Mouse (Mus musculus) lung, postnatal 4 days (tissue): ENCODE results near the gene Gm26727.
"Not testable (repeated sequence)": the region's sequence is repeated elsewhere in the genome, so short reads cannot be mapped to it uniquely, and the experiment has no call there.

ENCODE experiments used
- DNase-seq, 2 experiments: peaks; one replicate each; pipeline ENCODE4 v3.0.0; 2021

Gene Gm26727

GRCm38 (mm10) chr2:67433081-67433480 is at the start of gene Gm26727:
Gene Gm26727, minus strand, starts transcription at chr2:67433181.
- no peak for DNase-seq

DNA sequence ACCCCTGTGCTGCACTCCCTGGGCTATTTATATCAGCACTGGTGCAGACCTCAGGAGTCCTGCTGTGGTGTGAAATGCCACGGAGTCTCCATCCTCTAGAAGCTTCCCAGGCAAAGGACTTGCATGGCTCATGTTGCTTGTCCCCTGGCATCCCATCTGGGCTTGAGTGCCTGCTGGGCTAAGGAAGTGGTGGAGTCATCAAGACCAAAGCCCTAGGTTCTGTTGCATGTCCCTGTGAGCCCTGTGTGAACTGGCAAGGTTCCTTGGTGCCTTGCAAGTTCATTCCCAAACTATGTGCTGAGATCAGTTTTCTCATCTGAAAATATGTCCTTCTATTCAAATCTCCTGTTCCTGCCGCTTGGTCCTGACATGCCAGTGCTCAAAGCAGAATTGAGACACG is 48.1 kb upstream of the Gm26727 start:
- no peak for DNase-seq

- DNase-seq = peak in 1 of 2 experiments; percentile 28
Observed at GRCm38 (mm10) chr2:67477753-67478152, 44.8 kb upstream of the Gm26727 start.

- DNase-seq = not testable (repeated sequence)
Observed at GRCm38 (mm10) chr2:67470030-67470429, 37.0 kb upstream of the Gm26727 start.

GRCm38 (mm10) chr2:67467036-67467435 is 34.1 kb upstream of the Gm26727 start:
- no peak for DNase-seq

DNA sequence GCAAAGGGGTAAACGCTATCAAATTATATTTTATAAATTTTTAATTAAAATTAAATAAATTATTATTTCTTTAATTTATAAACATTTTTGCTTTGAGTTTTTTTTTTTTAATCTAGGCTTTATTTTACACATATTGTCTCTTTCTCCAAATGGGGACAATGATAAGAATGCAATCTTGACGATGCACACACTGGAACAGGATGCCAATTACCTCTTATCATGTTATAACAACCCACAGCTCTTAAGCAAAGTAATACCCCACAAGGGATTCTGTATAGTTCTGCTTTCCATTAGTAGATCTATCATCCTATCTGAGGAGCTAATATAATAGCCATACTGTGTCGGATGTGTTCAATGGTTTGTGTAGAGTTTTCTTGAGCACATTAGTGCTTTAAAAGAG is 27.9 kb upstream of the Gm26727 start:
- no peak for DNase-seq

GRCm38 (mm10) chr2:67447206-67447605 is 14.2 kb upstream of the Gm26727 start:
- no peak for DNase-seq

DNA sequence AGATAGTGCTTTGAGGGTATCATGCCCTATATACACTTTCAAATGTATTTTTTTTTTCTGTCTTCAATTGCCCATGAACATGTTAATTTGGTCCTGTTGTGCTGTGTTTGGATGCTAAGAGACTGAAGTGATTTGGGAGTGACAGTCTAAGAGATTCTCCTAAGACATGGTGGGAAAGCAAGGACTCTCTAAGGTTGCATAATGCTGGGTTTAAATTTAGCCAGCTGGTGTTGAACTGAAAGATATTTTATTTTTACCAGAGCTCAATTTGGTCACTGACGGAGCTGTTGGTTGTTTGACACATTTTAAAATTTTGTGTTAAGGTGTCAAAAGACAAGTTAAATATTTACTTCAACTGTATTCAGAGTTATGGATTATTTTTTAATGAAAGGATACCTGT is 13.8 kb upstream of the Gm26727 start:
- DNase-seq = no peak

GRCm38 (mm10) chr2:67445780-67446179 is 12.8 kb upstream of the Gm26727 start, which contains the start of gene Xirp2:
Gene Xirp2, plus strand, starts transcription at chr2:67446002.
- no peak for DNase-seq

GRCm38 (mm10) chr2:67438309-67438708 is 5.3 kb upstream of the Gm26727 start:
- no peak for DNase-seq

GRCm38 (mm10) chr2:67422799-67423198 is 10.2 kb downstream of the Gm26727 start:
- DNase-seq = no peak

GRCm38 (mm10) chr2:67420853-67421252 is 12.1 kb downstream of the Gm26727 start:
- DNase-seq = no peak

- not testable (repeated sequence) for DNase-seq
Observed at GRCm38 (mm10) chr2:67413425-67413824, 19.6 kb downstream of the Gm26727 start, which contains the start of gene Gm21830. Gene Gm21830, plus strand, starts transcription at chr2:67413725.
